Mouse (Mus musculus) hindbrain, postnatal 0 days (tissue): ENCODE results near the gene Atr. TPM values are rescaled to one million over a fixed set of nuclear protein-coding genes. Genes with fewer than 3 reads are reported as not detected.

Experiments
- ATAC-seq: fragments of 200-750 bp; cut with Nextera tagmentation; 2 replicates; pipeline ENCODE4 v1.8.0; 2017; ENCODE audit warnings: mild to moderate bottlenecking, moderate TSS enrichment, moderate library complexity
- DNase-seq: peaks from one replicate; pipeline ENCODE4 v3.0.0-alpha.2; 2015; ENCODE audit warnings: low spot score
- H3K27ac ChIP-seq: fragments of 300-500 bp; sonication (generic); 2 replicates; pipeline ENCODE4 v1.5.1; 2014; ENCODE audit warnings: mild to moderate bottlenecking
- H3K27me3 ChIP-seq: fragments of 300-500 bp; sonication (generic); 2 replicates; pipeline ENCODE4 v1.6.1; 2014; ENCODE audit warnings: low read length, mixed read lengths; ENCODE audit not compliant: insufficient read depth
- H3K36me3 ChIP-seq: fragments of 300-500 bp; sonication (generic); 2 replicates; pipeline ENCODE4 v1.6.1; 2014; ENCODE audit warnings: low read length, mixed read lengths; ENCODE audit not compliant: insufficient read depth
- H3K4me1 ChIP-seq: fragments of 300-500 bp; sonication (generic); 2 replicates; pipeline ENCODE4 v1.6.1; 2014; ENCODE audit warnings: antibody characterized with exemption, low read length, mixed read lengths; ENCODE audit not compliant: insufficient read depth
- H3K4me2 ChIP-seq: fragments of 300-500 bp; sonication (generic); 2 replicates; pipeline ENCODE4 v1.6.1; 2014; ENCODE audit warnings: low read depth, mild to moderate bottlenecking, low read length, moderate library complexity, mixed read lengths
- H3K4me3 ChIP-seq: fragments of 300-500 bp; sonication (generic); 2 replicates; pipeline ENCODE4 v1.5.1; 2014; ENCODE audit warnings: low read length
- H3K9ac ChIP-seq: fragments of 300-500 bp; sonication (generic); replicated peaks from 2 replicates; pipeline ENCODE4 v1.6.1; 2014; ENCODE audit warnings: mild to moderate bottlenecking, low read length, moderate library complexity, mixed read lengths
- H3K9me3 ChIP-seq: fragments of 300-500 bp; sonication (generic); 2 replicates; pipeline ENCODE4 v1.6.1; 2016; ENCODE audit warnings: low read length, mixed read lengths
- CTCF ChIP-seq: IDR thresholded peaks from 2 replicates; pipeline ENCODE4 v1.5.1; 2016; ENCODE audit warnings: antibody characterized with exemption, control low read depth, low read depth
- WGBS: fragments of 180-500 bp; shearing (Covaris S2); extraction: QIAGEN DNeasy Blood & Tissue Kit; methylation state at CpG from one replicate; pipeline ENCODE4 v1.1.7; 2014; 5-methylcytosine and 5-hydroxymethylcytosine counted together
- polyA plus RNA-seq: library from polyadenylated mRNA; unstranded; fragments of >200 nt; fragmentation: Nextera tagmentation; extraction: Ambion mirVana; gene quantifications from 2 replicates; pipeline ENCODE4 v1.2.1, GENCODE M21; 2015
- total RNA-seq: library from RNA; depleted of rRNA; stranded (reverse); fragments of >200 nt; gene quantifications from 2 replicates; pipeline ENCODE4 v1.2.3, GENCODE M21; 2014; rRNA removed

Gene Atr
- total and polyA plus RNA-seq, 2 experiments from 2014 or later = 7.6 to 13.9 TPM

DNA sequence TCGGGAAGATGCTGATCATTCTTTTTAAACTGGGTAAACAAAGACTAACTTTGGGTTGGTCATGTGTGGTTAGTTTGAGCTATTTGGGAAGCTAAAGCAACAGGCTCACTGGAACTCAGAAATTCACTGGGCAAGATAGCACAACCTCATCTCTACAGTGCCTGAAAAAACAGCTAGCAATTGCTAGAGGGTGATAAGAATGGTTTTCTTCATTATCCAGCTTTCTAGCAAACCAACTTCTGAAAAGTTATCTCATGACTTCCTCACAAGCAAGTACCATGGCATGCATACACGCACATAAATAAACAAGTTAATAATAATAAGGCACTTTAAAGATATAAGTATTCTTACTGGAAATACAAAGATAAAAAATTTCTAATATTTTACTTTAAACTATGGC, 120.9 kb downstream of the Atr start:
- Histone ChIP-seq H3K9ac (no peak overlapping the region), H3K27me3 (no peaks in the 10 kb centered on the region), H3K4me2 (no peak overlapping the region), H3K4me1 (no peaks in the 10 kb centered on the region), H3K27ac (no peak overlapping the region), H3K36me3 (peaks cover 26% of the 10 kb centered on the region), H3K4me3 (no peak overlapping the region), H3K9me3 (no peaks in the 10 kb centered on the region)
- TF ChIP-seq CTCF = no peak
- 90% methylated on average over 2 of the region's 2 CpGs for WGBS
- no peak for ATAC-seq
- no peak for DNase-seq

DNA sequence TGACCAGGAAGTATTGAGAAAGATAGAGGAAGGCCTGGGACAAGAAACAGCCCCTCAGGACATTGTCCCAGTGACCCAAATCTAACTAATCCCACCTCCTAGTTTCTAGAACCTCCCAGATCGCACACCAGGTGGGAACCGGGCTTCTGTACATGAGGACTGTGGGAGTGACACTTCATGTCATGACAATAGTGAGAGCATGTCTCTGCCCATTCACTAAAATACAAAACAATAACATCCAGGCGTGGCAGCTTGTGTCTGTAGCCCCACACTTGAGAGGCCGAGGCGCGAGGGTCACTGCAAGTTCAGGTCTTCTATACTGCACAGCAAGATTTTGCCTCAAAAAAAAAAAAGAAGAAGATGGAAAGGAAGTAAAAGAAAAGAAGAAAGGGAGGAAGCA, 122.5 kb downstream of the Atr start:
- whole genome bisulfite sequencing = 65% methylated on average over 6 of the region's 6 CpGs
- TF ChIP-seq CTCF = no peak
- no peak overlapping the region for H3K4me2 ChIP-seq
- peaks cover 35% of the 10 kb centered on the region for H3K36me3 ChIP-seq
- ATAC-seq (no peak), DNase-seq (no peak)
- H3K4me3 ChIP-seq = no peak overlapping the region
- no peaks in the 10 kb centered on the region for H3K4me1 ChIP-seq
- H3K27me3 ChIP-seq = no peaks in the 10 kb centered on the region
- no peak overlapping the region for H3K9ac ChIP-seq
- no peak overlapping the region for H3K27ac ChIP-seq
- no peaks in the 10 kb centered on the region for H3K9me3 ChIP-seq

DNA sequence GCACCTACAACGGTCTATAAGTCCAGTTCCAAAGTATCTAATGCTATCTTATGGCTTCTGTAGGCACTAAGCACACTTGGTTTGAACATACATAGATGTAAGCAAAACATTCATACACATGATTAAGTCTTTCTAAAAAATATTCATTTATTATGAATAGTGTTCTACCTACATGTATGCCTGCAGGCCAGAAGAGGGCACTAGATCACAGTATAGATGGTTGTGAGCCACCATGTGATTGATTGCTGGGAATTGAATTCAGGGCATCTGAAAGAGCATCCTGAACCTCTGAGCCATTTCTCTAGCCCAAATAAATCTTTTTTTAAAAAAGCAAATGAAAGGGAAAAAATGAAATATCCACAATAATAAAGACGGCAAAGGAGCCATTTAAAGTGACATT, 134.9 kb downstream of the Atr start:
- WGBS = 95% methylated on average over 2 of the region's 2 CpGs
- no peak for TF ChIP-seq CTCF
- H3K27ac ChIP-seq = no peak overlapping the region
- ATAC-seq (no peak), DNase-seq (no peak)
- no peak overlapping the region for H3K4me3 ChIP-seq
- peaks cover 43% of the 10 kb centered on the region for H3K36me3 ChIP-seq
- H3K4me1 ChIP-seq = no peaks in the 10 kb centered on the region
- no peak overlapping the region for H3K9ac ChIP-seq
- H3K9me3 ChIP-seq = no peaks in the 10 kb centered on the region
- H3K4me2 ChIP-seq = no peak overlapping the region
- no peaks in the 10 kb centered on the region for H3K27me3 ChIP-seq

Other genes starting within 250 kb of the Atr start
- gene Pcolce2, start 220.0 kb upstream of the Atr start, total RNA-seq = 2.4 and 2.6 TPM in 2 replicates
- 2.5 and 3.1 TPM in 2 replicates for gene Pcolce2, start 220.0 kb upstream of the Atr start, polyA plus RNA-seq
- gene Trpc1, start 107.2 kb upstream of the Atr start, total RNA-seq = 22.9 and 23.2 TPM in 2 replicates
- 8.8 and 9.6 TPM in 2 replicates for gene Trpc1, start 107.2 kb upstream of the Atr start, polyA plus RNA-seq
- 0.78 and 2.2 TPM in 2 replicates for gene Pls1, start 12.3 kb upstream of the Atr start, total RNA-seq
- gene Pls1, start 12.3 kb upstream of the Atr start, polyA plus RNA-seq = 3.0 TPM in 2 replicates
- gene Xrn1, start 97.2 kb downstream of the Atr start, total RNA-seq = 14.3 and 15.7 TPM in 2 replicates
- 14.8 and 15.8 TPM in 2 replicates for gene Xrn1, start 97.2 kb downstream of the Atr start, polyA plus RNA-seq